Mouse (Mus musculus) CH12.LX (cell line): Measurements from ENCODE around the gene Arhgef10l. TPM values are rescaled to one million over a fixed set of nuclear protein-coding genes. Genes with fewer than 3 reads are reported as not detected.

Source experiments
- DNase-seq: peaks from one replicate; pipeline ENCODE4 v3.0.0-alpha.2; 2013; ENCODE audit errors: extremely low read depth
- H3K27ac ChIP-seq: 2 replicates; pipeline ENCODE4 v1.5.1; 2012; ENCODE audit warnings: low read depth, mild to moderate bottlenecking, control low read depth, moderate library complexity; ENCODE audit not compliant: insufficient read depth
- H3K27me3 ChIP-seq: replicated peaks from 2 replicates; pipeline ENCODE3; 2012; ENCODE audit warnings: inconsistent platforms
- H3K36me3 ChIP-seq, 2 experiments: replicated peaks in 1 of 2; 2 replicates each; pipeline versions ENCODE3 to v1.6.1; 2012; ENCODE audit warnings: inconsistent platforms in 1 of 2, low read length in 1 of 2, mild to moderate bottlenecking in 1 of 2, mixed read lengths in 1 of 2, moderate library complexity in 1 of 2; ENCODE audit not compliant: control insufficient read depth in 1 of 2, insufficient read depth in 1 of 2
- H3K4me1 ChIP-seq, 2 experiments: 2 replicates each; pipeline ENCODE4 v1.6.1; 2012; ENCODE audit warnings: inconsistent platforms in 1 of 2, moderate library complexity in 1 of 2; ENCODE audit not compliant: insufficient read depth in 2 of 2, control insufficient read depth in 1 of 2
- H3K4me2 ChIP-seq: 2 replicates; pipeline ENCODE4 v1.6.1; 2012; ENCODE audit warnings: low read depth, mild to moderate bottlenecking, control low read depth; ENCODE audit not compliant: poor library complexity, insufficient read depth, severe bottlenecking
- H3K4me3 ChIP-seq, 3 experiments: fragments of 150-350 bp in 1 of 3; sonication (generic) in 1 of 3; replicated peaks in 1 of 3; 2 replicates each; pipeline versions ENCODE3 to v1.5.1; 2011 to 2012; ENCODE audit warnings: low read depth in 2 of 3, low read length in 2 of 3, mild to moderate bottlenecking in 2 of 3, moderate library complexity in 2 of 3, control low read depth in 1 of 3, improper control_type of control experiment in 1 of 3, inconsistent platforms in 1 of 3, mixed read lengths in 1 of 3; ENCODE audit not compliant: poor library complexity in 1 of 3
- H3K79me2 ChIP-seq: replicated peaks from 2 replicates; pipeline ENCODE4 v1.6.1; 2012; ENCODE audit warnings: mild to moderate bottlenecking, moderate library complexity; ENCODE audit not compliant: control insufficient read depth, poor library complexity, insufficient read depth, severe bottlenecking; ENCODE audit errors: extremely low read depth
- H3K9ac ChIP-seq: 2 replicates; pipeline ENCODE4 v1.6.1; 2012; ENCODE audit warnings: low read depth, mild to moderate bottlenecking, control low read depth, moderate library complexity; ENCODE audit not compliant: insufficient read depth
- H3K9me3 ChIP-seq: replicated peaks from 2 replicates; pipeline ENCODE3; 2012; ENCODE audit warnings: low read length, inconsistent platforms, mixed read lengths
- CHD1 ChIP-seq: IDR thresholded peaks from 2 replicates; pipeline ENCODE4 v1.6.1; 2012; ENCODE audit warnings: low read depth, low read length, improper control_type of control experiment, inconsistent platforms
- E2F4 ChIP-seq: IDR thresholded peaks from 2 replicates; pipeline ENCODE4 v1.6.1; 2011; ENCODE audit warnings: low read depth, low read length, improper control_type of control experiment; ENCODE audit not compliant: insufficient replicate concordance
- ELF1 ChIP-seq: IDR thresholded peaks from 2 replicates; pipeline ENCODE4 v1.6.1; 2014; ENCODE audit warnings: low read depth, mild to moderate bottlenecking, inconsistent platforms, low read length, improper control_type of control experiment
- EP300 ChIP-seq: IDR thresholded peaks from 2 replicates; pipeline ENCODE4 v1.6.1; 2011; ENCODE audit warnings: low read length, improper control_type of control experiment
- HCFC1 ChIP-seq: IDR thresholded peaks from 2 replicates; pipeline ENCODE4 v1.6.1; 2012; ENCODE audit warnings: low read depth, mild to moderate bottlenecking, inconsistent platforms, low read length, improper control_type of control experiment
- IRF4 ChIP-seq: IDR thresholded peaks from 2 replicates; pipeline ENCODE4 v1.6.1; 2014; ENCODE audit warnings: low read depth, mild to moderate bottlenecking, inconsistent platforms, low read length, improper control_type of control experiment
- JUN ChIP-seq: IDR thresholded peaks from 2 replicates; pipeline ENCODE4 v1.6.1; 2011; ENCODE audit warnings: low read depth, mild to moderate bottlenecking, low read length, improper control_type of control experiment, moderate library complexity; ENCODE audit not compliant: insufficient read depth
- KAT2A ChIP-seq: IDR thresholded peaks from 2 replicates; pipeline ENCODE4 v1.6.1; 2012; ENCODE audit warnings: low read length, improper control_type of control experiment, inconsistent platforms; ENCODE audit not compliant: insufficient replicate concordance
- MAFK ChIP-seq: IDR thresholded peaks from 2 replicates; pipeline ENCODE4 v1.6.1; 2011; ENCODE audit warnings: low read length, improper control_type of control experiment; ENCODE audit not compliant: insufficient replicate concordance
- MAX ChIP-seq: IDR thresholded peaks from 2 replicates; pipeline ENCODE4 v1.6.1; 2011; ENCODE audit warnings: low read length, improper control_type of control experiment
- MAZ ChIP-seq: IDR thresholded peaks from 2 replicates; pipeline ENCODE4 v1.6.1; 2012; ENCODE audit warnings: low read depth, mild to moderate bottlenecking, inconsistent platforms, low read length, improper control_type of control experiment, moderate library complexity
- MEF2A ChIP-seq: IDR thresholded peaks from 2 replicates; pipeline ENCODE4 v1.6.1; 2014; ENCODE audit warnings: low read depth, mild to moderate bottlenecking, inconsistent platforms, low read length, improper control_type of control experiment, borderline replicate concordance
- MXI1 ChIP-seq: IDR thresholded peaks from 2 replicates; pipeline ENCODE4 v1.6.1; 2011; ENCODE audit warnings: mild to moderate bottlenecking, low read depth, low read length, improper control_type of control experiment
- NRF1 ChIP-seq: IDR thresholded peaks from 2 replicates; pipeline ENCODE4 v1.6.1; 2014; ENCODE audit warnings: low read depth, mild to moderate bottlenecking, inconsistent platforms, low read length, improper control_type of control experiment, moderate library complexity
- PAX5 ChIP-seq: IDR thresholded peaks from 2 replicates; pipeline ENCODE4 v1.6.1; 2012; ENCODE audit warnings: low read length, inconsistent platforms, mixed read lengths
- POLR2A ChIP-seq: IDR thresholded peaks from 2 replicates; pipeline ENCODE4 v1.6.1; 2011; ENCODE audit warnings: low read depth, mild to moderate bottlenecking, improper control_type of control experiment, low read length
- POLR2AphosphoS2 ChIP-seq: IDR thresholded peaks from 2 replicates; pipeline ENCODE4 v1.6.1; 2011; ENCODE audit warnings: low read depth, low read length, improper control_type of control experiment
- RAD21 ChIP-seq: IDR thresholded peaks from 2 replicates; pipeline ENCODE4 v1.6.1; 2011; ENCODE audit warnings: low read depth, mild to moderate bottlenecking, low read length, improper control_type of control experiment, moderate library complexity
- SMC3 ChIP-seq: IDR thresholded peaks from 2 replicates; pipeline ENCODE4 v1.6.1; 2011; ENCODE audit warnings: low read depth, low read length, improper control_type of control experiment
- TCF12 ChIP-seq: IDR thresholded peaks from 2 replicates; pipeline ENCODE4 v1.6.1; 2014; ENCODE audit warnings: low read depth, mild to moderate bottlenecking, inconsistent platforms, low read length, improper control_type of control experiment
- UBTF ChIP-seq: IDR thresholded peaks from 2 replicates; pipeline ENCODE4 v1.6.1; 2012; ENCODE audit warnings: low read depth, mild to moderate bottlenecking, inconsistent platforms, low read length, improper control_type of control experiment, moderate library complexity
- ZC3H11A ChIP-seq: IDR thresholded peaks from 2 replicates; pipeline ENCODE4 v1.6.1; 2012; ENCODE audit warnings: low read depth, mild to moderate bottlenecking, inconsistent platforms, low read length, improper control_type of control experiment
- ZKSCAN1 ChIP-seq: IDR thresholded peaks from 2 replicates; pipeline ENCODE4 v1.6.1; 2012; ENCODE audit warnings: low read depth, inconsistent platforms, low read length, improper control_type of control experiment, borderline replicate concordance
- ZMIZ1 ChIP-seq: IDR thresholded peaks from 2 replicates; pipeline ENCODE4 v1.6.1; 2012; ENCODE audit warnings: low read depth, mild to moderate bottlenecking, inconsistent platforms, low read length, improper control_type of control experiment
- ZNF384 ChIP-seq: IDR thresholded peaks from 2 replicates; pipeline ENCODE4 v1.6.1; 2012; ENCODE audit warnings: low read depth, low read length, improper control_type of control experiment, inconsistent platforms
- dilution Hi-C: fragments of 300-500 bp; cut with MboI; formaldehyde crosslinking; loops from 2 replicates; pipeline ENCODE4 v1.14.3; 2020; ENCODE audit warnings: low sequenced_read_pairs; ENCODE audit not compliant: extremely low pct_unique_long_range_greater_than_20kb, extremely low pct_ligation_motif_present
- in situ Hi-C: fragments of 300-500 bp; cut with MboI; formaldehyde crosslinking; loops from 3 replicates; pipeline ENCODE4 v1.14.3; 2019; ENCODE audit warnings: low sequenced_read_pairs, low pct_ligation_motif_present, low pct_unique_long_range_greater_than_20kb, mixed read lengths
- polyA plus RNA-seq: library from polyadenylated mRNA; unstranded; fragments of >175 nt; gene quantifications from 2 replicates; pipeline ENCODE4 v1.2.1, GENCODE M21; 2012; ENCODE audit warnings: low read depth; ENCODE audit not compliant: insufficient read length
- total RNA-seq, 2 experiments: library from RNA; depleted of rRNA; stranded (reverse); fragments of 300-350 nt in 1 of 2; fragments of >200 nt in 1 of 2; gene quantifications; 2 replicates each; pipeline ENCODE4 v1.2.3; 2012 to 2014

Gene Arhgef10l
- total and polyA plus RNA-seq, 3 experiments = 4.5 to 15.8 (median 10.2) TPM

DNA sequence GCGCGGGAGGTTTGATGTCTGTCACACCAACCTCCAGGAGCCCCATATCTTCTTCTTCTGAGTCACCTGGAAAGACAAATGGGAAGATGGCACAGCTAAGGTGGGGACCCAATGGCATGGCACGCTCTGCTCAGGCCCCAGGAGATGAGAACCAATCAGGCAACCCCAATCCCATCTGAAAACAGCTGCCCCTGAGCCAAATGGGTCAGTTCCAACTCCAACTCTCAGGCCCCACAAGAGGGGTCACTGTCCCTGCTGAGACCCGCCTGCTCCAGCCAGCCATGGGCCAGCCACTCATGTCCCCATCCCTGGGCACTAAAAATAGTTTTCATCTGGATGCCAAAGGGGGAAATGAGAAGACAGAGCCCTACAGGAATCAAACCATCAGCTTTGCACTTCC is 84.9 kb downstream of the Arhgef10l start:
- dilution Hi-C loops = no loop called here
- peaks cover 0 to 92% of the 10 kb centered on the region in 2 experiments for H3K36me3 ChIP-seq

DNA sequence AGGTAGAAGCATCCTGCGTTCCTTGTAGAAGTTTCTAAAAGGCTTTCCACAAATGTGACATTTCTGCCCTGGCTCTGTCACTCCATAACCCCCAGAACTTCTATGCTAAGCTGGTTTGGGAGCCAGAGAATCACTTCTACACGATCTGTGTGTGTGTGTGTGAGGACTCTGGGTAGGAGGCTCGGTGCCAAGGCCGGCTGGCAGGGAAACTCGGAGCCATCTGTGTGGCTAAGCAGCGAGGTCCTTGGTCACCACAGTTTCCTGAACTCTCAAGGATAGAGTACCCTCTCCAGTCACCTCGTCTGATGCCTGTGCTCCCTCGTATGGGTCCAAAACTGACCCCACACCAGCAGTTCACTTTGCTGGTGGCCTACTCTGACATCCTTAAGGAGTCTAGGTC is 86.2 kb downstream of the Arhgef10l start:
- in situ Hi-C loops = no loop called here
- DNase-seq = no peak
- peaks cover 3 to 17% of the 10 kb centered on the region in 2 experiments; a peak in 3 of 4 replicates for H3K4me1 ChIP-seq
- H3K9me3 ChIP-seq = peaks cover 7% of the 10 kb centered on the region
- no peak overlapping the region for H3K9ac ChIP-seq
- no peaks in the 10 kb centered on the region for H3K27me3 ChIP-seq
- peaks cover 5 to 96% of the 10 kb centered on the region in 2 experiments for H3K36me3 ChIP-seq
- TF ChIP-seq ZKSCAN1 = no peak
- TF ChIP-seq, all 38 proteins: peak for 0
- H3K79me2 ChIP-seq = no peaks in the 10 kb centered on the region
- H3K27ac ChIP-seq = no peak overlapping the region
- no peak overlapping the region for H3K4me3 ChIP-seq
- H3K4me2 ChIP-seq = no peak overlapping the region
- dilution Hi-C loops = no loop called here

More for the DNA sequence above, 84.9 kb downstream of the Arhgef10l start:
- H3K4me1 ChIP-seq = peaks cover 8 to 30% of the 10 kb centered on the region in 2 experiments
- no peak overlapping the region for H3K9ac ChIP-seq
- no peak overlapping the region for H3K27ac ChIP-seq
- H3K79me2 ChIP-seq = no peaks in the 10 kb centered on the region
- no peak overlapping the region for H3K4me3 ChIP-seq
- no peaks in the 10 kb centered on the region for H3K9me3 ChIP-seq
- H3K4me2 ChIP-seq = no peak overlapping the region
- in situ Hi-C loops = no loop called here
- H3K27me3 ChIP-seq = no peaks in the 10 kb centered on the region
- no peak for DNase-seq
- TF ChIP-seq HCFC1 = no peak
- no peak for TF ChIP-seq IRF4
- TF ChIP-seq POLR2AphosphoS2 = no peak
- TF ChIP-seq NRF1 = no peak
- no peak for TF ChIP-seq CHD1
- TF ChIP-seq MAX = no peak
- no peak for TF ChIP-seq UBTF
- TF ChIP-seq SMC3 = no peak
- TF ChIP-seq POLR2A = no peak
- no peak for TF ChIP-seq MAZ

DNA sequence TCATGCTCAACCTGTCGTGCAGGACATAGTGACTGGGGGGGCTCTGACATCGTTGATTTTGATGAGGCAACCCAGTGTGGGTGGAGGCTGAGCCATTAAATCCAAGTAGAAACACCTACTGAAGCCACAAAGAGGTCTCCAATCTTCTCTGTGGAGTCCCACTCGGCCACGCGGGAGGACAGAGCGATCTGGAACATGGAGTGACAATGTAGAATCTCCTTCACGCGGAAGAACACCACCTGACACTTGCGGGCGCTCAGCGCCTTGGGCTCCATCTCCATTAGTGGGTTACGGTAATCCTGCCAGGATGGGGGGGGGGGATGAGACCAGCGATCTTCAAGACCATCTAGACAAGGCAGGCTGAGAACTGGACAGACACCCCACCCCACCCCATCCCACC is 86.7 kb downstream of the Arhgef10l start:
- Histone ChIP-seq H3K4me1 (peaks cover 0 to 13% of the 10 kb centered on the region in 2 experiments; a peak in 2 of 4 replicates), H3K27ac (no peak overlapping the region), H3K9ac (no peak overlapping the region), H3K79me2 (no peaks in the 10 kb centered on the region), H3K4me2 (no peak overlapping the region), H3K36me3 (peaks cover 5 to 95% of the 10 kb centered on the region in 2 experiments), H3K4me3 (no peak overlapping the region), H3K9me3 (peaks cover 7% of the 10 kb centered on the region), H3K27me3 (no peaks in the 10 kb centered on the region)
- dilution Hi-C loops = no loop called here
- in situ Hi-C loops = no loop called here
- DNase-seq = no peak
- no peak for TF ChIP-seq MEF2A
- no peak for TF ChIP-seq HCFC1
- TF ChIP-seq CHD1 = no peak
- no peak for TF ChIP-seq E2F4
- no peak for TF ChIP-seq JUN
- no peak for TF ChIP-seq TCF12
- TF ChIP-seq ZNF384 = no peak
- TF ChIP-seq KAT2A = no peak
- no peak for TF ChIP-seq RAD21
- no peak for TF ChIP-seq PAX5
- no peak for TF ChIP-seq ZMIZ1
- no peak for TF ChIP-seq ELF1
- no peak for TF ChIP-seq IRF4
- TF ChIP-seq ZKSCAN1 = no peak
- no peak for TF ChIP-seq POLR2AphosphoS2
- no peak for TF ChIP-seq EP300
- no peak for TF ChIP-seq MAFK
- TF ChIP-seq MXI1 = no peak
- TF ChIP-seq ZC3H11A = no peak
